Mouse (Mus musculus): Measurements from ENCODE around the gene Nrgn. TPM values are rescaled to one million over a fixed set of nuclear protein-coding genes. Genes with fewer than 3 reads are reported as not detected.

The Nrgn gene
- polyA plus RNA-seq, 1 experiment from 2014 or later, result 1.9 TPM

- Histone ChIP-seq H3K4me1 (replicated peaks; ENCODE audit: control insufficient read depth, insufficient read depth, low read length) (peaks cover 6% of the 10 kb centered on the region; the same call in 1 of the 2 replicates), H3K36me3 (ENCODE audit: control insufficient read depth, insufficient read depth) (no peaks in the 10 kb centered on the region), H3K4me3 (ENCODE audit: low read depth, low read length) (no peak overlapping the region), H3K9me3 (ENCODE audit: control insufficient read depth) (no peaks in the 10 kb centered on the region), H3K27ac (ENCODE audit: low read depth, low read length) (peak overlapping the region; percentile 11; the same call in 1 of the 2 replicates), H3K9ac (ENCODE audit: low read depth, low read length) (no peak overlapping the region), H3K4me2 (replicated peaks; ENCODE audit: low read depth) (peak overlapping the region; percentile 43), H3K27me3 (replicated peaks; ENCODE audit: control insufficient read depth, insufficient read depth, low read length) (no peaks in the 10 kb centered on the region)
- no peak for TF ChIP-seq CTCF (IDR thresholded peaks at IDR 0.05; ENCODE audit: low read depth)
- 26% methylated on average over 2 of the region's 2 CpGs for WGBS
- peak; percentile 40; the same call in 1 of the 2 replicates for ATAC-seq
These were observed 16.6 kb upstream of the Nrgn start for GRCm38 (mm10) chr9:37569231-37569835.

- peak; percentile 74 for ATAC-seq
- Histone ChIP-seq H3K9ac (ENCODE audit: low read depth, low read length) (no peak overlapping the region), H3K27ac (ENCODE audit: low read depth, low read length) (peak overlapping the region; percentile 11; the same call in 1 of the 2 replicates)
These were observed 16.0 kb upstream of the Nrgn start for GRCm38 (mm10) chr9:37568605-37569214.

GRCm38 (mm10) chr9:37567892-37568604, 15.3 kb upstream of the Nrgn start:
- no peak overlapping the region for H3K27ac ChIP-seq (ENCODE audit: low read depth, low read length)
- TF ChIP-seq CTCF (IDR thresholded peaks at IDR 0.05; ENCODE audit: low read depth), result no peak
- H3K27me3 ChIP-seq (replicated peaks; ENCODE audit: control insufficient read depth, insufficient read depth, low read length), result no peaks in the 10 kb centered on the region
- peak overlapping the region; percentile 43 for H3K4me2 ChIP-seq (replicated peaks; ENCODE audit: low read depth)
- H3K4me1 ChIP-seq (replicated peaks; ENCODE audit: control insufficient read depth, insufficient read depth, low read length), result peaks cover 6% of the 10 kb centered on the region; the same call in 1 of the 2 replicates
- H3K4me3 ChIP-seq (ENCODE audit: low read depth, low read length), result no peak overlapping the region
- no peaks in the 10 kb centered on the region for H3K36me3 ChIP-seq (ENCODE audit: control insufficient read depth, insufficient read depth)
- H3K9me3 ChIP-seq (ENCODE audit: control insufficient read depth), result no peaks in the 10 kb centered on the region
- no peak overlapping the region for H3K9ac ChIP-seq (ENCODE audit: low read depth, low read length)
- ATAC-seq, result peak; percentile 48
- WGBS, result 29% methylated on average over 15 of the region's 15 CpGs

More at GRCm38 (mm10) chr9:37568605-37569214, 16.0 kb upstream of the Nrgn start:
- peak overlapping the region; percentile 43 for H3K4me2 ChIP-seq (replicated peaks; ENCODE audit: low read depth)
- no peaks in the 10 kb centered on the region for H3K36me3 ChIP-seq (ENCODE audit: control insufficient read depth, insufficient read depth)
- no peaks in the 10 kb centered on the region for H3K27me3 ChIP-seq (replicated peaks; ENCODE audit: control insufficient read depth, insufficient read depth, low read length)
- 22% methylated on average over 4 of the region's 4 CpGs for WGBS
- no peaks in the 10 kb centered on the region for H3K9me3 ChIP-seq (ENCODE audit: control insufficient read depth)
- no peak overlapping the region for H3K4me3 ChIP-seq (ENCODE audit: low read depth, low read length)
- peaks cover 6% of the 10 kb centered on the region; the same call in 1 of the 2 replicates for H3K4me1 ChIP-seq (replicated peaks; ENCODE audit: control insufficient read depth, insufficient read depth, low read length)
- no peak for TF ChIP-seq CTCF (IDR thresholded peaks at IDR 0.05; ENCODE audit: low read depth)

GRCm38 (mm10) chr9:37567454-37567853, 14.8 kb upstream of the Nrgn start:
- H3K36me3 ChIP-seq (ENCODE audit: control insufficient read depth, insufficient read depth), result no peaks in the 10 kb centered on the region
- H3K4me2 ChIP-seq (replicated peaks; ENCODE audit: low read depth), result no peak overlapping the region
- H3K9me3 ChIP-seq (ENCODE audit: control insufficient read depth), result no peaks in the 10 kb centered on the region
- no peaks in the 10 kb centered on the region for H3K27me3 ChIP-seq (replicated peaks; ENCODE audit: control insufficient read depth, insufficient read depth, low read length)
- peaks cover 6% of the 10 kb centered on the region; the same call in 1 of the 2 replicates for H3K4me1 ChIP-seq (replicated peaks; ENCODE audit: control insufficient read depth, insufficient read depth, low read length)
- no peak overlapping the region for H3K4me3 ChIP-seq (ENCODE audit: low read depth, low read length)
- no peak for ATAC-seq
- 59% methylated on average over 5 of the region's 5 CpGs for WGBS
- H3K9ac ChIP-seq (ENCODE audit: low read depth, low read length), result no peak overlapping the region
- no peak for TF ChIP-seq CTCF (IDR thresholded peaks at IDR 0.05; ENCODE audit: low read depth)
- H3K27ac ChIP-seq (ENCODE audit: low read depth, low read length), result no peak overlapping the region

- H3K4me2 ChIP-seq (replicated peaks; ENCODE audit: low read depth), result no peak overlapping the region
- H3K9ac ChIP-seq (ENCODE audit: low read depth, low read length), result no peak overlapping the region
- no peaks in the 10 kb centered on the region for H3K36me3 ChIP-seq (ENCODE audit: control insufficient read depth, insufficient read depth)
- peaks cover 6% of the 10 kb centered on the region; the same call in 1 of the 2 replicates for H3K4me1 ChIP-seq (replicated peaks; ENCODE audit: control insufficient read depth, insufficient read depth, low read length)
- 96% methylated on average over 2 of the region's 2 CpGs for WGBS
- H3K27ac ChIP-seq (ENCODE audit: low read depth, low read length), result no peak overlapping the region
- H3K9me3 ChIP-seq (ENCODE audit: control insufficient read depth), result no peaks in the 10 kb centered on the region
- no peak for TF ChIP-seq CTCF (IDR thresholded peaks at IDR 0.05; ENCODE audit: low read depth)
- no peak for ATAC-seq
- H3K27me3 ChIP-seq (replicated peaks; ENCODE audit: control insufficient read depth, insufficient read depth, low read length), result no peaks in the 10 kb centered on the region
- no peak overlapping the region for H3K4me3 ChIP-seq (ENCODE audit: low read depth, low read length)
These were observed 14.3 kb upstream of the Nrgn start for GRCm38 (mm10) chr9:37567019-37567418.

- ATAC-seq, result no peak
- H3K9ac ChIP-seq (ENCODE audit: low read depth, low read length), result no peak overlapping the region
- H3K27ac ChIP-seq (ENCODE audit: low read depth, low read length), result no peak overlapping the region
- no peaks in the 10 kb centered on the region for H3K27me3 ChIP-seq (replicated peaks; ENCODE audit: control insufficient read depth, insufficient read depth, low read length)
- H3K4me1 ChIP-seq (replicated peaks; ENCODE audit: control insufficient read depth, insufficient read depth, low read length), result peaks cover 6% of the 10 kb centered on the region; the same call in 1 of the 2 replicates
- no peak overlapping the region for H3K4me3 ChIP-seq (ENCODE audit: low read depth, low read length)
- H3K4me2 ChIP-seq (replicated peaks; ENCODE audit: low read depth), result no peak overlapping the region
- H3K9me3 ChIP-seq (ENCODE audit: control insufficient read depth), result no peaks in the 10 kb centered on the region
- TF ChIP-seq CTCF (IDR thresholded peaks at IDR 0.05; ENCODE audit: low read depth), result no peak
- H3K36me3 ChIP-seq (ENCODE audit: control insufficient read depth, insufficient read depth), result no peaks in the 10 kb centered on the region
- 43% methylated on average over 1 of the region's 1 CpGs for WGBS
These were observed 11.1 kb upstream of the Nrgn start for GRCm38 (mm10) chr9:37563805-37564204.
